ENCODE assay signal across 24 mouse cellular contexts in the genomic region with DNA sequence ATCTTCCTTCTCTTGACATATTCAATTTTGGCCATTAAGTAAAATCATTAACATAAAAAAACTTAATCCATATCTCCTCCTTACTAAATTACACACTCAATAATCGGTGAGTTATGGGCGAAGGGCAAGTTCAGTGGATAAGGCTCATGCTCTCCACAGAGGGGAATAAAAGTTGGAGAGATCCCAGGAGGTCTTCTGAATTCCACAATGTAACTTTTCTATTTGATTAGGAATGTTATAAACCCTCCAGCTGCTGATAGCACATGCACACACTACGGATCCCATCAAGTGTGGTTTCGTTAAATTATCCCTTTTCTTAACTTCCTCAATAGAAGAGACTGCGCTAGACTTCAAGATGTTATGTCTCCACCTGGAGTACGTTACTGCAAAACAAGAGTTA.
"Had no signal": no experiment of that assay in that cellular context is flagged by ENCODE, and none has a peak within 500 bp of the region (broad histone marks: within the 10 kb centered on the region; RNA-seq: fewer than 3 reads in every experiment).

No protein-coding gene starts in this region.

- H3K27ac ChIP-seq: heart, adult 2 months; heart, embryonic 13.5 days; heart, embryonic 15.5 days; hindbrain, embryonic 13.5 days; hindbrain, postnatal 0 days; kidney, embryonic 15.5 days; limb, embryonic 13.5 days; limb, embryonic 15.5 days had no signal

- H3K27me3 ChIP-seq: heart, embryonic 13.5 days; heart, embryonic 15.5 days; hindbrain, embryonic 13.5 days; kidney, embryonic 15.5 days; limb, embryonic 13.5 days; limb, embryonic 15.5 days had no signal

- H3K4me2 ChIP-seq: heart, embryonic 11.5 days; heart, embryonic 13.5 days; heart, embryonic 15.5 days; hindbrain, embryonic 13.5 days; kidney, embryonic 15.5 days; limb, embryonic 13.5 days; limb, embryonic 15.5 days had no signal

- H3K9me3 ChIP-seq: heart, embryonic 13.5 days; heart, embryonic 15.5 days; hindbrain, embryonic 13.5 days; kidney, embryonic 15.5 days; limb, embryonic 13.5 days; limb, embryonic 15.5 days had no signal

- H3K4me1 ChIP-seq: heart, embryonic 13.5 days; heart, embryonic 15.5 days; hindbrain, embryonic 13.5 days; kidney, embryonic 15.5 days; limb, embryonic 13.5 days; limb, embryonic 15.5 days had no signal

- H3K4me3 ChIP-seq: heart, adult 2 months; heart, embryonic 13.5 days; heart, embryonic 15.5 days; hindbrain, embryonic 13.5 days; kidney, embryonic 15.5 days; limb, embryonic 13.5 days; limb, embryonic 15.5 days had no signal

- DNase-seq: forebrain, postnatal 0 days; gastrocnemius, postnatal 14 days; gastrocnemius, postnatal 36 days; heart, adult 11 months; heart, adult 2 months; heart, postnatal 14 days; heart, postnatal 36 days; kidney, adult 11 months; kidney, adult 2 months; kidney, adult 9 months; kidney, postnatal 10 days; kidney, postnatal 36 days; layer of hippocampus, adult 9-11 months; layer of hippocampus, postnatal 36 days; left cerebral cortex, postnatal 4 days had no signal

- H3K9ac ChIP-seq: forebrain, postnatal 0 days; heart, embryonic 13.5 days; heart, embryonic 15.5 days; hindbrain, embryonic 13.5 days; kidney, embryonic 15.5 days; limb, embryonic 13.5 days; limb, embryonic 15.5 days had no signal

- ATAC-seq: forebrain, postnatal 0 days; hindbrain, postnatal 0 days; intestine, embryonic 16.5 days had no signal

- H3K36me3 ChIP-seq: heart, embryonic 13.5 days; heart, embryonic 15.5 days; hindbrain, embryonic 13.5 days; kidney, embryonic 15.5 days; limb, embryonic 13.5 days; limb, embryonic 15.5 days had no signal
